ENCODE assay signal across 28 mouse cellular contexts in the genomic region with DNA sequence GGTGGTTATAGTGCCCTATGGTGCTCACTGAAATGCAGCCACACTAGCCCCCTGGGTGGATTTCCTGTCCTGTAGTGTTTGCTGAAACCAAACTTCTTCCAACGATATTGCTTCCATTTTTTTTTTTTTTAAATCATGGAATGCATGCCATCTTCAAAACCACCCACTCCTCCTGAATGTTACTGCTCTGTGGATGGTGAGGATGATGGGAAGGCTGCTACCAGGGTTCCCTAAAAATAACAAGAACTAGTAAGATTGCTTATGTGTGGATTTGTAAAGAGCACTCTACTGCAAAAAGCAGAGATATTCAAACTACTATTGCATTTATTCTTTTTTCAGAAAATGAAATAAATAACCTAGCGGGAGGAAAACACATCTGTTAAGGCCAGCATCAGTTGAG.
"Had no signal": no experiment of that assay in that cellular context is flagged by ENCODE, and none has a peak within 500 bp of the region (broad histone marks: within the 10 kb centered on the region; RNA-seq: fewer than 3 reads in every experiment).

No protein-coding gene starts in this region.

- H3K4me1 ChIP-seq: embryonic facial prominence, embryonic 10.5 days; forebrain, embryonic 10.5 days; forebrain, embryonic 12.5 days; forebrain, embryonic 13.5 days; forebrain, embryonic 15.5 days; heart, embryonic 10.5 days had no signal

- H3K27ac ChIP-seq: embryonic facial prominence, embryonic 10.5 days; embryonic facial prominence, embryonic 12.5 days; embryonic facial prominence, embryonic 13.5 days; embryonic facial prominence, embryonic 15.5 days; forebrain, embryonic 10.5 days; forebrain, embryonic 12.5 days; forebrain, embryonic 13.5 days; forebrain, embryonic 15.5 days; gastrocnemius, adult 2 months; heart, adult 2 months; heart, embryonic 10.5 days had no signal

- H3K36me3 ChIP-seq: embryonic facial prominence, embryonic 10.5 days; embryonic facial prominence, embryonic 12.5 days; embryonic facial prominence, embryonic 13.5 days; embryonic facial prominence, embryonic 15.5 days; forebrain, embryonic 10.5 days; forebrain, embryonic 12.5 days; forebrain, embryonic 15.5 days; heart, embryonic 10.5 days had no signal

- H3K9ac ChIP-seq: embryonic facial prominence, embryonic 12.5 days; embryonic facial prominence, embryonic 13.5 days; embryonic facial prominence, embryonic 15.5 days; forebrain, embryonic 12.5 days; forebrain, embryonic 13.5 days; forebrain, embryonic 15.5 days; forebrain, postnatal 0 days had no signal

- H3K27me3 ChIP-seq: embryonic facial prominence, embryonic 12.5 days; embryonic facial prominence, embryonic 13.5 days; embryonic facial prominence, embryonic 15.5 days; forebrain, embryonic 12.5 days; forebrain, embryonic 13.5 days; forebrain, embryonic 15.5 days had no signal

- H3K4me3 ChIP-seq: embryonic facial prominence, embryonic 10.5 days; embryonic facial prominence, embryonic 12.5 days; embryonic facial prominence, embryonic 13.5 days; embryonic facial prominence, embryonic 15.5 days; erythroblast, embryonic 14.5 days; forebrain, embryonic 10.5 days; forebrain, embryonic 12.5 days; forebrain, embryonic 13.5 days; forebrain, embryonic 15.5 days; gastrocnemius, adult 2 months; heart, adult 2 months; heart, embryonic 10.5 days had no signal

- ATAC-seq: forebrain, embryonic 13.5 days; forebrain, embryonic 14.5 days; forebrain, embryonic 15.5 days; forebrain, embryonic 16.5 days; forebrain, postnatal 0 days had no signal

- H3K4me2 ChIP-seq: embryonic facial prominence, embryonic 12.5 days; embryonic facial prominence, embryonic 13.5 days; embryonic facial prominence, embryonic 15.5 days; forebrain, embryonic 12.5 days; forebrain, embryonic 13.5 days; forebrain, embryonic 15.5 days had no signal

- DNase-seq: cerebellum, adult 8-10 months; cerebellum, adult 9-11 months; cerebellum, postnatal 10 days; cerebellum, postnatal 14 days; cerebellum, postnatal 25 days; cerebellum, postnatal 36 days; embryo, embryonic 11 days; forebrain, postnatal 0 days; gastrocnemius, adult 2 months; gastrocnemius, postnatal 10 days; gastrocnemius, postnatal 14 days; gastrocnemius, postnatal 25 days; gastrocnemius, postnatal 36 days; heart, adult 11 months; heart, adult 18-20 months; heart, adult 2 months had no signal

- H3K9me3 ChIP-seq: embryonic facial prominence, embryonic 10.5 days; embryonic facial prominence, embryonic 12.5 days; embryonic facial prominence, embryonic 13.5 days; embryonic facial prominence, embryonic 15.5 days; forebrain, embryonic 10.5 days; forebrain, embryonic 12.5 days; forebrain, embryonic 13.5 days; forebrain, embryonic 15.5 days; heart, embryonic 10.5 days had no signal
